Mouse (Mus musculus): ENCODE measurements around the gene Sec61g. TPM values are rescaled to one million over a fixed set of nuclear protein-coding genes. Genes with fewer than 3 reads are reported as not detected.

The Sec61g gene
- 10.1 TPM for polyA plus RNA-seq (2017; shearing (Covaris generic))

DNA sequence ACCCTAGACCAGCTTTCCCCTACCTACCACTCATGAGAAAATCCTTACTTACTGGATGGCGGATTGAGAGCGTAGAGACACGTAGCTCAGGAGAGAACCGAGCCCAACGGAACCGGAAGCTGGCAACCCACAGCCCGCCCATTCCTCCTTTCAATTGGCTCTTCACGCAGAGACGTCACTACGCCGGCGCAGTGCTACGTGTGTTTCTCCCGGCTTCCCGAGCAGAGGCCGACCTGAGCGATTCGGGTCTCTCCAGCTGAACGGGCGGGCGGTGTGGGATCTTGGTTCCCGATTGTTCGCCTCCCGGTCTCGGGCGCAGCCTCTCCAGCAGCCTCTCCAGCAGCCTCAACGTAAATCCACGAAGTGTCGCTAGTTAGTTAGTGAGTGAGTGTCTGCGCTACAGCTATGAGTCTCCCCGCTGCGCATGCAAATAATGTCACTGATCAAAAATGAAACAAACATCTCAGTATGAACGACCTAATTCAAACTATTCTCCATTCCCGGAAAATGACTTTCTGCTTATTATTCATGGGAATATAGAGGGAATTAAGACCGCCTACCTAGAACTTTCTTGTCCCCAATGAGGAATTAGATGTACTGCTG lies at the start of gene Sec61g:
Sec61g (minus strand) TSS at position 433 of the 603 bp plus-strand sequence.

Other genes with a start within 250 kb of the Sec61g start
- gene Egfr, start 243.7 kb upstream of the Sec61g start, polyA plus RNA-seq (2017; shearing (Covaris generic)), result 0.05 TPM

Data from naive thymus-derived CD4-positive, alpha-beta T cell, adult 5 months (primary cell).